ENCODE assay signal across 8 mouse cellular contexts in genomic region chr12:113146112-113147057, GRCm38 (mm10). TPM values are rescaled to one million over a fixed set of nuclear protein-coding genes. Genes with fewer than 3 reads are reported as not detected.
DNase-seq lines count a peak whose midpoint lies in the region; ATAC-seq and TF ChIP-seq lines count a peak whose summit lies in the region.

TSS of gene Crip1 (plus strand) at chr12:113146316.

- peak within 1 kb of the TSS; percentile 45 for H3K9ac ChIP-seq in lung, embryonic 16.5 days (ENCODE audit: low read length)

- no peak for TF ChIP-seq POLR2A in olfactory bulb, adult 2 months (IDR thresholded peaks at IDR 0.05; ENCODE audit: insufficient read depth, low read depth, low read length)
- no peak for TF ChIP-seq POLR2A in thymus, adult 2 months (IDR thresholded peaks at IDR 0.05; ENCODE audit: control insufficient read depth, extremely low read depth, insufficient read depth, low read length, poor library complexity)

- peak within 1 kb of the TSS; percentile 63 for H3K27ac ChIP-seq in layer of hippocampus, adult 2 months
- peak within 1 kb of the TSS; percentile 14 for H3K27ac ChIP-seq in lung, embryonic 16.5 days (ENCODE audit: low read length)
- H3K27ac ChIP-seq in olfactory bulb, adult 2 months (ENCODE audit: insufficient read depth, low read depth, low read length): no peak within 1 kb of the TSS
- no peak within 1 kb of the TSS for H3K27ac ChIP-seq in thymus, adult 2 months (ENCODE audit: control insufficient read depth, insufficient read depth, low read length)

- ATAC-seq in lung, embryonic 16.5 days (ENCODE audit: low read depth): no peak

- peaks cover 19% of the 10 kb centered on the region for H3K36me3 ChIP-seq in lung, embryonic 16.5 days (ENCODE audit: control insufficient read depth, insufficient read depth, low read length)
- no peaks in the 10 kb centered on the region for H3K36me3 ChIP-seq in thymus, adult 2 months (ENCODE audit: control insufficient read depth, insufficient read depth, low read length)

- H3K4me3 ChIP-seq in layer of hippocampus, adult 2 months: peak within 1 kb of the TSS; percentile 39
- H3K4me3 ChIP-seq in lung, embryonic 16.5 days (ENCODE audit: low read length): peak within 1 kb of the TSS; percentile 22
- H3K4me3 ChIP-seq in olfactory bulb, adult 2 months (ENCODE audit: insufficient read depth, low read depth, low read length): peak within 1 kb of the TSS; percentile 5; the same call in 1 of the 2 replicates
- peak within 1 kb of the TSS; percentile 6; the same call in 1 of the 2 replicates for H3K4me3 ChIP-seq in thymus, adult 2 months (ENCODE audit: control insufficient read depth, insufficient read depth, low read length)

- H3K9me3 ChIP-seq in lung, embryonic 16.5 days (ENCODE audit: control insufficient read depth, low read length): no peaks in the 10 kb centered on the region

- peak; percentile 79 for DNase-seq in MEL-GATA-1-ER (ENCODE audit: extremely low read depth, low read depth)
- DNase-seq in cerebellum, adult 8-10 months: peak; percentile 87
- peak; percentile 68 for DNase-seq in forelimb bud, embryonic 11.5 days (ENCODE audit: low read depth, low spot score)
- peak; percentile 93 to 94 for DNase-seq in heart, postnatal 36 days
- DNase-seq in layer of hippocampus, adult 2 months (ENCODE audit: low spot score in 2 of 2): peak; percentile 81 to 90
- DNase-seq in thymus, adult 2 months: peak; percentile 91

- no peaks in the 10 kb centered on the region for H3K27me3 ChIP-seq in lung, embryonic 16.5 days (ENCODE audit: control insufficient read depth, insufficient read depth, low read depth, low read length)
- H3K27me3 ChIP-seq in thymus, adult 2 months (ENCODE audit: control insufficient read depth, insufficient read depth, low read length): no peaks in the 10 kb centered on the region

- peak within 1 kb of the TSS; percentile 51 for H3K4me2 ChIP-seq in lung, embryonic 16.5 days (ENCODE audit: low read depth, low read length)

- WGBS in lung, embryonic 16.5 days: 12% methylated on average over 45 of the region's 45 CpGs
- 18% methylated on average over 45 of the region's 45 CpGs for WGBS in olfactory bulb, adult 2 months
- WGBS in thymus, adult 2 months: 33% methylated on average over 45 of the region's 45 CpGs

- peak; percentile 94 for TF ChIP-seq CTCF in layer of hippocampus, adult 2 months (conservative IDR thresholded peaks at IDR 0.05)
- peak; percentile 55; the same call in 1 of the 2 replicates for TF ChIP-seq CTCF in olfactory bulb, adult 2 months (IDR thresholded peaks at IDR 0.05; ENCODE audit: insufficient read depth, low read depth, low read length)
- peak; percentile 83 for TF ChIP-seq CTCF in thymus, adult 2 months (IDR thresholded peaks at IDR 0.05; ENCODE audit: borderline replicate concordance, control insufficient read depth, extremely low read depth, insufficient read depth, low read length, poor library complexity)

- intact Hi-C loops in heart, postnatal 36 days (cut with DNase I): no loop called here

- H3K4me1 ChIP-seq in lung, embryonic 16.5 days (replicated peaks; ENCODE audit: control insufficient read depth, insufficient read depth, low read length): peaks cover 51% of the 10 kb centered on the region
- H3K4me1 ChIP-seq in olfactory bulb, adult 2 months (ENCODE audit: control insufficient read depth, insufficient read depth, low read length): peaks cover 46% of the 10 kb centered on the region
- peaks cover 30% of the 10 kb centered on the region for H3K4me1 ChIP-seq in thymus, adult 2 months (replicated peaks; ENCODE audit: control insufficient read depth, insufficient read depth, low read length)

RNA-seq across cellular contexts. Expression of gene Crip1, which starts in this region (rescaled TPM):
- total RNA-seq in heart, postnatal 36 days (2021): 100 to 1,000 TPM; 190 to 198 TPM
- total RNA-seq in layer of hippocampus, adult 2 months (2021): 10 to 100 TPM; 11.9 to 12.9 TPM
- polyA plus RNA-seq in lung, embryonic 16.5 days (2015; fragmentation: Nextera tagmentation; extraction: Ambion mirVana): 565 and 642 TPM in 2 replicates
- not detected in 2 replicates for polyA plus RNA-seq in olfactory bulb, adult 2 months (2012; ENCODE audit: insufficient read depth, insufficient read length, low replicate concordance, missing spikeins)
- 904 and 1,218 TPM in 2 replicates for polyA plus RNA-seq in thymus, adult 2 months (2012; rRNA removed)

Comparison
In these comparisons a context has a peak if more than half of its experiments do, and no peak if none do; other contexts are left out.
1. RNA of gene Crip1 (total RNA-seq): 190 to 198 TPM in heart, postnatal 36 days; 11.9 to 12.9 TPM in layer of hippocampus, adult 2 months; every median in the first group is over 10 times any median in the second.
2. RNA of gene Crip1 (polyA plus RNA-seq): 904 to 1,218 TPM in thymus, adult 2 months and 565 to 642 TPM in lung, embryonic 16.5 days; not detected in olfactory bulb, adult 2 months; every median in the first group is over 100 times any median in the second.
3. H3K27ac ChIP-seq: peak in layer of hippocampus, adult 2 months (single experiment) and lung, embryonic 16.5 days (single experiment); none in olfactory bulb, adult 2 months (single experiment) and thymus, adult 2 months (single experiment).
4. Peak in every context shown above with its lines, with median percentiles within 50 percentile points of each other: DNase-seq, H3K4me3 ChIP-seq and CTCF ChIP-seq.